Mouse (Mus musculus): ENCODE data around the gene Gm45783. TPM values are rescaled to one million over a fixed set of nuclear protein-coding genes. Genes with fewer than 3 reads are reported as not detected.
"Not testable (repeated sequence)": the region's sequence is repeated elsewhere in the genome, so short reads cannot be mapped to it uniquely, and the experiment has no call there.

Gm45783 gene
- total RNA-seq (2018; cell fraction: chromatin; rRNA removed), result not detected
- total RNA-seq (2018; cell fraction: cytosol; rRNA removed), result under 1 TPM in 2 of 26 experiments, not detected in 24; 0.25 to 0.31 TPM
- total RNA-seq (2018; cell fraction: nucleus; rRNA removed), result 1 to 10 TPM in 2 of 26 experiments, not detected in 24; 1.7 to 2.3 TPM
- not detected in 3 replicates for polyA plus RNA-seq (2018)

DNA sequence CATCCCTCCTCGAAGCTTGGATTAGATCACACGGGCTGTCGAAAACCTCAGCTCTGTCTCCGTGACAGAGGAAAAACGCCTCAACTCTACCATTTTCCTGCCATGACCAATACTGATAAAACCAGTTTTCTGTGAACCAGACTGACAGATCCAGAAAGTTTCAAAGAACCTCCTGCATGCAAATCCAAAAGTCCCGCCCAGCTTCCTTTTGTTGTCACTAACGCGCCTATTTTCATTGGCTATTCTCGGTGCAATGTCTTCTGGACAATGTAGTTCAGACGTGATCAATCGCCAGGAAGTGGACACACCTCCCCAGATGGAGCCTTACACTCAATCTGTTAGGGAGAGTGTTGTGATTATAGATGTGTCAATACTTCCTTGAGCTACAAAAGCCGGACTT lies at the start of gene Gm45783:
Gene Gm45783, minus strand, starts transcription at position 143 of the 400 bp plus-strand sequence.
- peak within 1 kb of the TSS; percentile 1; the same call in 1 of the 2 replicates for H3K4me3 ChIP-seq (ENCODE audit: inconsistent target)
- not testable (repeated sequence) for H3K27ac ChIP-seq; H3K79me2 ChIP-seq (ENCODE audit: inconsistent target); H3K36me3 ChIP-seq (ENCODE audit: inconsistent target)
- 60% methylated on average over 12 of the region's 12 CpGs for WGBS (ENCODE audit: missing documents)

GRCm38 (mm10) chr7:7399603-7400002 lies 25.2 kb upstream of the Gm45783 start, which contains the start of gene Vmn2r31:
Gene Vmn2r31, minus strand, starts transcription at chr7:7399703.
- not testable (repeated sequence) for H3K27ac ChIP-seq; H3K79me2 ChIP-seq (ENCODE audit: inconsistent target); H3K4me3 ChIP-seq (ENCODE audit: inconsistent target); H3K36me3 ChIP-seq (ENCODE audit: inconsistent target)

GRCm38 (mm10) chr7:7337509-7337908 lies 36.9 kb downstream of the Gm45783 start, which contains the start of gene Vmn2r30:
Gene Vmn2r30, minus strand, starts transcription at chr7:7337609.
- WGBS (ENCODE audit: missing documents), result no CpG with 5 or more reads among the region's 1 CpGs

DNA sequence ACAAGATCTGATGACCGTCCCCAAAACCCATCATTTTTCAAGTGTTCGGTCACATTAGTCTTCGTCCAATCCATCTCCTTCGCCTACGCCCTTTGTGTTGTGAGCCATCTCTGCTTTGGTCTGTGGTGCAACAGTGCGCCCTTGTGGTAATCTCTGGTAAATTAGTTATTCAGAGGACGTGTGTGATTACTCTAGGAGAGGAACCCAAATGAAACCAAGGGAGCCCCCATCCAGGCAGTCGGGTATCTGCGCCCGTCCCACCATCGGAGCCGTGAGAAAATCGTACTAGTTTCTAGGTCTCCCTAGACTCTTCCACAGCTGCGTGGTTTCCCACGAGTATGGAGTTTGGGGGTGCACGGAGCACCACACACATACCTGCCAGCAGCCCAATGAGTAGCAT lies 78.8 kb downstream of the Gm45783 start:
- Histone ChIP-seq H3K4me3 (ENCODE audit: inconsistent target) (no peak overlapping the region), H3K36me3 (ENCODE audit: inconsistent target) (peaks cover 32% of the 10 kb centered on the region), H3K27ac (no peak overlapping the region), H3K79me2 (ENCODE audit: inconsistent target) (peaks cover 8% of the 10 kb centered on the region; the same call in 1 of the 2 replicates)
- 69% methylated on average over 16 of the region's 16 CpGs for WGBS (ENCODE audit: missing documents)

More at GRCm38 (mm10) chr7:7337509-7337908, 36.9 kb downstream of the Gm45783 start, which contains the start of gene Vmn2r30:
- H3K4me3 ChIP-seq (ENCODE audit: inconsistent target); H3K36me3 ChIP-seq (ENCODE audit: inconsistent target); H3K27ac ChIP-seq; H3K79me2 ChIP-seq (ENCODE audit: inconsistent target): not testable (repeated sequence)

Other genes starting within 250 kb of the Gm45783 start
- 0.58 to 1.2 TPM (median 0.62 TPM) in 3 replicates for gene Zfp773, start 237.8 kb downstream of the Gm45783 start, polyA plus RNA-seq (2018)
- gene Zfp418, start 203.2 kb downstream of the Gm45783 start, polyA plus RNA-seq (2018), result 1.4 to 3.5 TPM (median 1.5 TPM) in 3 replicates
- 1.7 to 2.5 TPM (median 2.1 TPM) in 3 replicates for gene Zfp772, start 164.6 kb downstream of the Gm45783 start, polyA plus RNA-seq (2018)
- gene Vmn2r29, start 127.2 kb downstream of the Gm45783 start, polyA plus RNA-seq (2018), result 0.50 TPM in 1 of 3 replicates, not detected in the others
- gene Gm45844, start 96.3 kb downstream of the Gm45783 start, polyA plus RNA-seq (2018), result 1.1 to 1.8 TPM (median 1.2 TPM) in 3 replicates
- gene Clcn4, start 73.7 kb downstream of the Gm45783 start, polyA plus RNA-seq (2018), result 32.2 to 39.5 TPM (median 37.0 TPM) in 3 replicates
- gene Vmn2r30, start 37.0 kb downstream of the Gm45783 start, polyA plus RNA-seq (2018), result not detected in 3 replicates
- not detected in 3 replicates for gene Vmn2r31, start 25.1 kb upstream of the Gm45783 start, polyA plus RNA-seq (2018)
- gene Vmn2r32, start 105.4 kb upstream of the Gm45783 start, polyA plus RNA-seq (2018), result not detected in 3 replicates
- gene Vmn2r33, start 192.2 kb upstream of the Gm45783 start, polyA plus RNA-seq (2018), result not detected in 3 replicates